Mouse (Mus musculus) spleen, embryonic (tissue): ENCODE data around the gene Mgat4c.

Experiments used
- CTCF ChIA-PET: fragments of 350-600 bp; sonication (Branson Sonifier 250); formaldehyde crosslinking; loops from one replicate; lab custom pipeline; 2022; lab: Charles Lee

Mgat4c gene

GRCm38 (mm10) chr10:101681437-101681912 is at the start of gene Mgat4c:
Gene Mgat4c (plus strand): TSS chr10:101681487.
- CTCF ChIA-PET = no interaction called here

- CTCF ChIA-PET = no interaction called here
These were observed 46.0 kb upstream of the Mgat4c start for GRCm38 (mm10) chr10:101635266-101635665.

GRCm38 (mm10) chr10:101641048-101641447 is 40.2 kb upstream of the Mgat4c start:
- CTCF ChIA-PET = interaction anchor here (0.8 kb wide), 1 partner anchor 139 kb away, joined by 3 read pairs; no protein-coding TSS in a partner anchor

GRCm38 (mm10) chr10:101681914-101682313 is 627 bp downstream of the Mgat4c start:
- CTCF ChIA-PET = no interaction called here

- CTCF ChIA-PET = no interaction called here
These were observed 80.5 kb downstream of the Mgat4c start for GRCm38 (mm10) chr10:101761828-101762227.

GRCm38 (mm10) chr10:101770688-101771087 is 89.4 kb downstream of the Mgat4c start:
- CTCF ChIA-PET = no interaction called here

- CTCF ChIA-PET = no interaction called here
These were observed 89.9 kb downstream of the Mgat4c start for GRCm38 (mm10) chr10:101771157-101771556.

GRCm38 (mm10) chr10:101783161-101783744 is 102.0 kb downstream of the Mgat4c start:
- CTCF ChIA-PET = no interaction called here

GRCm38 (mm10) chr10:101795507-101795906 is 114.2 kb downstream of the Mgat4c start:
- CTCF ChIA-PET = no interaction called here

- CTCF ChIA-PET = no interaction called here
These were observed 117.7 kb downstream of the Mgat4c start for GRCm38 (mm10) chr10:101798831-101799474.

GRCm38 (mm10) chr10:101808768-101809167 is 127.5 kb downstream of the Mgat4c start:
- CTCF ChIA-PET = no interaction called here

GRCm38 (mm10) chr10:101816902-101817301 is 135.6 kb downstream of the Mgat4c start:
- CTCF ChIA-PET = no interaction called here

- CTCF ChIA-PET = no interaction called here
These were observed 146.7 kb downstream of the Mgat4c start for GRCm38 (mm10) chr10:101827944-101828343.

GRCm38 (mm10) chr10:101856115-101856514 is 174.8 kb downstream of the Mgat4c start:
- CTCF ChIA-PET = no interaction called here

GRCm38 (mm10) chr10:101889866-101890265 is 208.6 kb downstream of the Mgat4c start:
- CTCF ChIA-PET = no interaction called here

GRCm38 (mm10) chr10:101917328-101917814 is 236.1 kb downstream of the Mgat4c start:
- CTCF ChIA-PET = no interaction called here

- CTCF ChIA-PET = no interaction called here
These were observed 316.3 kb downstream of the Mgat4c start for GRCm38 (mm10) chr10:101997612-101998011.

- CTCF ChIA-PET = no interaction called here
These were observed 361.2 kb downstream of the Mgat4c start for GRCm38 (mm10) chr10:102042513-102042912.

GRCm38 (mm10) chr10:102056218-102056617 is 374.9 kb downstream of the Mgat4c start:
- CTCF ChIA-PET = no interaction called here

- CTCF ChIA-PET = no interaction called here
These were observed 375.8 kb downstream of the Mgat4c start for GRCm38 (mm10) chr10:102056975-102057565.

GRCm38 (mm10) chr10:102074541-102075398 is 393.5 kb downstream of the Mgat4c start:
- CTCF ChIA-PET = interaction anchor here (0.6 kb wide), 1 partner anchor 9 kb away, joined by 5 read pairs; no protein-coding TSS in a partner anchor

GRCm38 (mm10) chr10:102123153-102123552 is 441.9 kb downstream of the Mgat4c start:
- CTCF ChIA-PET = no interaction called here
